Mouse (Mus musculus) ES-Bruce4 (cell line): Measurements from ENCODE around the gene Narfl. TPM values are rescaled to one million over a fixed set of nuclear protein-coding genes. Genes with fewer than 3 reads are reported as not detected.
A peak's percentile ranks its signal among the peaks of the same experiment; 100 is the strongest.

Experiments
- H3K27ac ChIP-seq: 2 replicates; pipeline ENCODE4 v1.5.1; 2012; ENCODE audit warnings: low read length, inconsistent platforms; ENCODE audit not compliant: insufficient read depth
- H3K27me3 ChIP-seq: 2 replicates; pipeline ENCODE4 v1.6.1; 2012; ENCODE audit warnings: mild to moderate bottlenecking, low read length, inconsistent platforms; ENCODE audit not compliant: control insufficient read depth, poor library complexity, insufficient read depth, severe bottlenecking
- H3K36me3 ChIP-seq: 2 replicates; pipeline ENCODE4 v1.6.1; 2012; ENCODE audit warnings: inconsistent platforms, mild to moderate bottlenecking, low read length, moderate library complexity; ENCODE audit not compliant: control insufficient read depth, poor library complexity, insufficient read depth, severe bottlenecking
- H3K4me1 ChIP-seq: one replicate; pipeline ENCODE4 v1.8.1; 2011; ENCODE audit warnings: low read length; ENCODE audit not compliant: control insufficient read depth, insufficient read depth
- H3K4me3 ChIP-seq: 2 replicates; pipeline ENCODE4 v1.5.1; 2011; ENCODE audit warnings: low read depth, mild to moderate bottlenecking, low read length
- H3K9ac ChIP-seq: 2 replicates; pipeline ENCODE4 v1.6.1; 2012; ENCODE audit warnings: low read depth, mild to moderate bottlenecking, inconsistent platforms; ENCODE audit not compliant: poor library complexity, severe bottlenecking
- H3K9me3 ChIP-seq: replicated peaks from 2 replicates; pipeline ENCODE4 v1.6.1; 2012; ENCODE audit warnings: mild to moderate bottlenecking, low read length, inconsistent platforms; ENCODE audit not compliant: control insufficient read depth, poor library complexity, insufficient read depth, severe bottlenecking
- CTCF ChIP-seq: IDR thresholded peaks from one replicate; pipeline ENCODE4 v1.8.1; 2011; ENCODE audit warnings: low read depth, low read length
- EP300 ChIP-seq: IDR thresholded peaks from 2 replicates; pipeline ENCODE4 v1.6.1; 2011; ENCODE audit warnings: low read depth, low read length; ENCODE audit not compliant: insufficient read depth
- POLR2A ChIP-seq: IDR thresholded peaks from one replicate; pipeline ENCODE4 v1.8.1; 2011; ENCODE audit warnings: low read length; ENCODE audit not compliant: insufficient read depth
- polyA plus RNA-seq: library from polyadenylated mRNA; stranded (reverse); fragments of >200 nt; gene quantifications from 2 replicates; pipeline ENCODE4 v1.2.4, GENCODE M21; 2011; ENCODE audit warnings: low read depth; ENCODE audit not compliant: missing spikeins, insufficient read depth, insufficient read length

The Narfl gene
- polyA plus RNA-seq, 1 experiment: 21.3 TPM

DNA sequence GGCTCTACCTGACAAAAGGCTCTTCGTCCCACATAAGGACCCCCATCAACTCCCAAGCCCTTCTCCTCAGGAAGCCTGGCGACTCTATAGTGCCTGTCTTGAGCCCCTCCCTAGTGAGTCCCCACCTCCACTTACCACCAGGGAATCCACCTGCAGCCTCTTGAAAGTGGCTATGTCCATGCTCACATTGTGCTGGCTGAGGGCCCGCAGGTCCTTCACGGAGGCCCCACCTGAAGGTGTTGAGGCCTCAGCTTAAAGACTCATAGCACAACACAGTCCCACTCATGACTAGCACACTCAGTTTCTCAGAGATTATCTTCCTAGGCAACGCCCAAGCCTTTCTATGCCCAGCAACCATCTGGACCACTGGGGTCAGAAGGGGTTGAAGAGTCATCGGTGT is 24.3 kb upstream of the Narfl start:
- H3K27me3 ChIP-seq: no peaks in the 10 kb centered on the region
- no peak overlapping the region for H3K9ac ChIP-seq
- H3K4me3 ChIP-seq: no peak overlapping the region
- peaks cover 4% of the 10 kb centered on the region for H3K4me1 ChIP-seq
- no peaks in the 10 kb centered on the region for H3K9me3 ChIP-seq
- TF ChIP-seq CTCF (no peak), EP300 (no peak), POLR2A (no peak)
- no peaks in the 10 kb centered on the region for H3K36me3 ChIP-seq
- no peak overlapping the region for H3K27ac ChIP-seq

DNA sequence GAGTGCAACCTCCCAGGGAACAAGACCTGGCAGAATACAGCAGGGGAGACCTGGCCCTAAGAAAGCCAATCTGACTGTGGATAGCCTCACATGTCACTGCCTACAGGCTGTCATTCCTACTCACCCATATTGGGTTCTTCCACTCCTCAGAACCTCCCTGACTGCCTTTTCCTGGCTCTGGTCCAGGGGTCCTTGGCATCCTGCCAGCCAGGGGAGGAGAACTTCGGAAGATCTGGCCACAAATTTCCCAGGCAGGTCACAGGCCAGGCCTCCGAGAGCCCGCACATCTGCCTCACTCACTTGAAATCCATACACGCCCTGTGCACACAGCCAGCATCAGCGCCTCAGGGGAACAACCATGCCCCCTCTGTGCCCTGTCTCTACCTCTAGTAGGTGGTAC is 22.1 kb upstream of the Narfl start:
- H3K27me3 ChIP-seq: no peaks in the 10 kb centered on the region
- H3K9ac ChIP-seq: no peak overlapping the region
- H3K9me3 ChIP-seq: no peaks in the 10 kb centered on the region
- H3K4me1 ChIP-seq: peaks cover 12% of the 10 kb centered on the region
- no peak overlapping the region for H3K4me3 ChIP-seq
- no peak overlapping the region for H3K27ac ChIP-seq
- TF ChIP-seq POLR2A (no peak), CTCF (no peak), EP300 (no peak)
- H3K36me3 ChIP-seq: no peaks in the 10 kb centered on the region

DNA sequence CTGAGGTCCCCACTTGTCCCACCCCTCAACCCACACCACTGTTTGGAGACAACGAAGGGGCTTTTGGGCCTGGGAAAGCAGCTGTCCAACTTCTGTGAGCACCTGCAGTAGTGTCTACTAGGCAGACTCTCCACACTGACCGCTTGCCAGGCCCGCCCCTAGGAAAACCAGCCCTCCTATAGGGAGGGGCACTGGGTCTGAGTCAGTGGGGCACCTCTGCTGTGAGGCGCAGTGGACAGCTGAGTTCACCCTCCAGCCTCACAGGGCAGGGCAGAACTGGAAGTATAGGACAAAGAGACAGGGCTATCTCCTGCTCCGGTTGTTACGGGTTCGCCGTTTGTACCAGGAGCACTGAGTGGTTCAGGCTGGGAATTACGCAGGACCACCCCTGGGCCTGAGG is 19.3 kb upstream of the Narfl start, which contains the start of gene Msln:
Gene Msln (minus strand): TSS at position 138 of the 400 bp plus-strand sequence.
- H3K4me3 ChIP-seq: no peak within 1 kb of the TSS
- peak within 1 kb of the TSS; percentile 65 for H3K27ac ChIP-seq
- H3K36me3 ChIP-seq: no peaks in the 10 kb centered on the region
- H3K27me3 ChIP-seq: no peaks in the 10 kb centered on the region
- no peaks in the 10 kb centered on the region for H3K9me3 ChIP-seq
- no peak within 1 kb of the TSS; the same call in 1 of the 2 replicates for H3K9ac ChIP-seq
- TF ChIP-seq POLR2A: no peak
- TF ChIP-seq EP300: no peak
- no peak for TF ChIP-seq CTCF
- peaks cover 18% of the 10 kb centered on the region for H3K4me1 ChIP-seq

DNA sequence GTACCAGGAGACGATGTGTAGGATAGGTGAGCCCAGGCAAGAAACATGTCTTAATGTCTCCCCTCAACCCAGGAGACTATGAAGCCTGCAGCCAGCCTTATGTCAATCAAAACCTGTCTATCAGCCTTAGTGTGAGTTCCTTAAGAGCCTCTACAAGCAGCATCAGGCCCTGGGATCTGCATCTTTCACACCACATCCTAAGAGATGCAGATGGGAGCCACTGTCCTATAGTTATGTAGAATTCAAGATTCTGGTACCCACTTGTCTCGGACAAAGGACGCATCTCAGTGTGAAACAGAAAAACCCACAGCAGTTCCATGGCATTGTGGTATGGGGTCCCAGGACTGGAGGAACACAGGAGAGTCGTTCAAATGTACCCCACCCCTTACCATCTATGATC is 18.5 kb upstream of the Narfl start:
- no peaks in the 10 kb centered on the region for H3K27me3 ChIP-seq
- H3K27ac ChIP-seq: peak overlapping the region; percentile 65
- H3K36me3 ChIP-seq: no peaks in the 10 kb centered on the region
- H3K9me3 ChIP-seq: no peaks in the 10 kb centered on the region
- H3K9ac ChIP-seq: no peak overlapping the region; the same call in 1 of the 2 replicates
- TF ChIP-seq EP300: no peak
- peaks cover 18% of the 10 kb centered on the region for H3K4me1 ChIP-seq
- H3K4me3 ChIP-seq: no peak overlapping the region

DNA sequence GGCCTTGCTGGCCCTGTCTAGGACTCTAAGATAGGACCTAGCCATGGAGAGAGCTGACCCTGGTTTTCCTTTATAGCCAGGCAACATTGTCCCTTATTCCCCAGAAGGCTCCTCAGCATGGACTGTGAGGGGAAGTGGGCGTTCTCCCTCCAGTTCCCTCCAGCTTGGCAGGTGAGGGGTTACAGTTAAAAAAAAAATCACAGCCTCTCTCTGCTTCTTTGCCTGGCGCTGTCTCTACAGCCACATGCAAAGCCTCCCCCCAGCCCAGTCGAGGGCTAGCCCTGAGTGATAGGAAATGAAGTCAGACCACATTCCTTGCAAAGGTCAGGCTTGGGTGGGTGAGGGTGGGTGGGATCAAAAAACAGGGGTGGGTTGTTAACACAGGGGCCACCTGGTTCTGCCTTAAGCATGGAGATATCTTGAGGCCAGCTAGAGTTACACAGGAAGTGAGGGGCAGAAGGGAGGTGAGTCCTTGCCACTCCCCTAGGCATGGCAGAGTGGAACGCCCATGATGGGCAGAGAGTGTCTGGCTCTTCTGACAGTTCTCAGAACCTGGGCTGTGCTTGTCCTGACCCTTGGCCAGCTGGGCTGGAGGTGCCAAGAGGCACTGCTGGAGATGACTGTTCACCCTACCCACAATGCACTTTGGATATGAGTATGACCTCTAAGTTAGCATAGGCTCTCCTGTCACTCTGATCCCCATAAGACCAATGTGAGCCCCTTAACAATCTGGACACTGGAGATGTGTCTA is 17.8 kb upstream of the Narfl start:
- Histone ChIP-seq H3K4me3 (no peak overlapping the region), H3K9me3 (no peaks in the 10 kb centered on the region), H3K27me3 (no peaks in the 10 kb centered on the region), H3K27ac (peak overlapping the region; percentile 94), H3K4me1 (peaks cover 18% of the 10 kb centered on the region), H3K9ac (no peak overlapping the region; the same call in 1 of the 2 replicates), H3K36me3 (no peaks in the 10 kb centered on the region)
- TF ChIP-seq CTCF: no peak
- no peak for TF ChIP-seq POLR2A
- TF ChIP-seq EP300: peak; percentile 92

DNA sequence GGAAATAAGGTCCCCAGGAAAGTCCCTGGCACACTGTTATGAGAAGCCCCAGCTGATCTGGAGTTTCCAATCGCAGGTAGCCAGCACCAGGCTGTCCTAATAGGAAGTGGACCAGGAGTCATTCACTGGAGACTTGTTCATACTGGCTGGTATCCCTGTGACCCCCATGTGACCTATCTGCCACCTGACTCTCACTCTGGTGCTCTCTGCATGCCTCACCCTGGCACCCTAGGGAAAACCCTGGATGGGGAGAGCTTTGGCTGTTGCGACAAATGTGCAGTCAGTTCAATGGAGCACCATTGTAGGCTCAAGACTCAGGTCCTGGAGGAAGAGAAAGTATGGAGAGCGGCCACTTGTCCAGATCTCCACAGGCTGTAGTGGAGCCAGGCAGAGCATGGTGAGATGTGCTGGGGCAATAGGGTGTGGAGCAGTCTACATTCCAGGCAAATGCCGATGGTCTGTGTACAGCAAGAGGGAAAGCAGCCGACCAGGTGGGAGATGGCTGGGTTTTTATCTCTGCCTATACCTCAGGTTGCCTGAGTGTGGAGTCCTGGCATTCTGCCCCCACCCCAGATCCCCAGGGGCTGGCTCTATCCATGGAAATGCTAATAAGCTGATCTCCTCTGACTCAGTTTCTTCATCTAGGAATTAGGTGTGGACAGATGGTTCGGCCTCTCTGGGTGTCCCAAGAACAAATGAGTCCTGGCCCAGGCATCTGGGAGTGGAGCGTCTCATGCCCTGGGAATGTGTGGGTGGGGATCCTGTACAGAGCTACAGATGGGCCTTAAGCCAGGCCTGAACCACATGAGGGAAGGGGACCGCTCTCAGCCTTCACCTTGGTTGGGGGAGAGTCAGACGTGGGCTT is 17.0 kb upstream of the Narfl start:
- H3K4me1 ChIP-seq: peaks cover 18% of the 10 kb centered on the region
- H3K36me3 ChIP-seq: no peaks in the 10 kb centered on the region
- H3K27me3 ChIP-seq: no peaks in the 10 kb centered on the region
- H3K4me3 ChIP-seq: no peak overlapping the region
- no peaks in the 10 kb centered on the region for H3K9me3 ChIP-seq
- peak overlapping the region; percentile 94 for H3K27ac ChIP-seq
- TF ChIP-seq EP300: peak; percentile 86
- no peak for TF ChIP-seq POLR2A
- no peak overlapping the region for H3K9ac ChIP-seq
